11 mouse cellular contexts compared by ENCODE assay signal in genomic region chr3:59121067-59121730, GRCm38 (mm10). TPM values are rescaled to one million over a fixed set of nuclear protein-coding genes. Genes with fewer than 3 reads are reported as not detected.
DNase-seq lines count a peak whose midpoint lies in the region; ATAC-seq and TF ChIP-seq lines count a peak whose summit lies in the region.
"Had no signal": no experiment of that assay in that cellular context is flagged by ENCODE, and none has a peak within 500 bp of the region (broad histone marks: within the 10 kb centered on the region; RNA-seq: fewer than 3 reads in every experiment).

No protein-coding gene starts in this region.

- TF ChIP-seq POLR2A in thymus, adult 2 months (IDR thresholded peaks at IDR 0.05; ENCODE audit: control insufficient read depth, extremely low read depth, insufficient read depth, low read length, poor library complexity): no peak

- peak; percentile 43 to 47 for DNase-seq in heart, adult 18-20 months
- no peak for DNase-seq in heart, postnatal 4 days
- peak; percentile 28 for DNase-seq in 3134 (ENCODE audit: extremely low read depth, insufficient read length, low spot score)
- DNase-seq in embryo, embryonic 9.5 days (ENCODE audit: extremely low spot score): peak; percentile 28
- no peak for DNase-seq in hindbrain, postnatal 0 days (ENCODE audit: low spot score)
- no peak for DNase-seq in thymus, adult 2 months
- DNase-seq in cerebellum, adult 8-10 months: no peak
- no peak for DNase-seq in cerebellum, postnatal 4 days (ENCODE audit: low spot score in 2 of 2)

- no peaks in the 10 kb centered on the region for H3K4me1 ChIP-seq in hindbrain, postnatal 0 days (ENCODE audit: insufficient read depth, low read length)
- peaks cover 5% of the 10 kb centered on the region for H3K4me1 ChIP-seq in thymus, adult 2 months (replicated peaks; ENCODE audit: control insufficient read depth, insufficient read depth, low read length)

- 36% methylated on average over 7 of the region's 7 CpGs for WGBS in hindbrain, postnatal 0 days
- WGBS in thymus, adult 2 months: 82% methylated on average over 7 of the region's 7 CpGs

- no peak for TF ChIP-seq CTCF in hindbrain, postnatal 0 days (IDR thresholded peaks at IDR 0.05; ENCODE audit: low read depth)
- TF ChIP-seq CTCF in thymus, adult 2 months (IDR thresholded peaks at IDR 0.05; ENCODE audit: borderline replicate concordance, control insufficient read depth, extremely low read depth, insufficient read depth, low read length, poor library complexity): no peak

- ATAC-seq in hindbrain, postnatal 0 days: peak; percentile 21; the same call in 1 of the 2 replicates

- no peaks in the 10 kb centered on the region for H3K27me3 ChIP-seq in hindbrain, postnatal 0 days (ENCODE audit: insufficient read depth, low read length)
- no peaks in the 10 kb centered on the region for H3K27me3 ChIP-seq in thymus, adult 2 months (ENCODE audit: control insufficient read depth, insufficient read depth, low read length)

- H3K4me2 ChIP-seq in hindbrain, postnatal 0 days (ENCODE audit: low read depth, low read length): no peak overlapping the region

- H3K9ac ChIP-seq in hindbrain, postnatal 0 days (replicated peaks; ENCODE audit: low read length): no peak overlapping the region

- H3K4me3 ChIP-seq in hindbrain, postnatal 0 days (ENCODE audit: low read length): no peak overlapping the region
- no peak overlapping the region for H3K4me3 ChIP-seq in thymus, adult 2 months (ENCODE audit: control insufficient read depth, insufficient read depth, low read length)
- H3K4me3 ChIP-seq: erythroblast, embryonic 14.5 days had no signal

- H3K27ac ChIP-seq in hindbrain, postnatal 0 days: peak overlapping the region; percentile 15; the same call in 1 of the 2 replicates
- no peak overlapping the region for H3K27ac ChIP-seq in thymus, adult 2 months (ENCODE audit: control insufficient read depth, insufficient read depth, low read length)

- H3K36me3 ChIP-seq in hindbrain, postnatal 0 days (ENCODE audit: insufficient read depth, low read length): no peaks in the 10 kb centered on the region; the same call in 1 of the 2 replicates
- no peaks in the 10 kb centered on the region for H3K36me3 ChIP-seq in thymus, adult 2 months (ENCODE audit: control insufficient read depth, insufficient read depth, low read length)
- H3K36me3 ChIP-seq: G1E had no signal

- H3K9me3 ChIP-seq in hindbrain, postnatal 0 days (ENCODE audit: low read length): no peaks in the 10 kb centered on the region
- H3K9me3 ChIP-seq: G1E had no signal

RNA-seq across cellular contexts. Expression of gene Gpr171, which starts 19.6 kb away (rescaled TPM):
- 1 to 10 TPM in 1 of 2 experiments, under 1 TPM in 1; 0.22 to 1.0 TPM for total RNA-seq in heart, adult 18-20 months (2021)
- total RNA-seq in heart, postnatal 4 days (2021): not detected
- total RNA-seq in hindbrain, postnatal 0 days (2014; rRNA removed): not detected in 2 replicates
- 0.58 and 0.78 TPM in 2 replicates for polyA plus RNA-seq in hindbrain, postnatal 0 days (2015; fragmentation: Nextera tagmentation; extraction: Ambion mirVana)
- polyA plus RNA-seq in thymus, adult 2 months (2012; rRNA removed): 14.3 and 15.0 TPM in 2 replicates
- total RNA-seq: left cerebral cortex, postnatal 10 days had no signal
- polyA plus RNA-seq: erythroblast, embryonic 14.5 days; G1E had no signal

RNA-seq across cellular contexts. Expression of gene P2ry14, which starts 32.2 kb away (rescaled TPM):
- 1 to 10 TPM; 4.1 to 4.7 TPM for total RNA-seq in heart, adult 18-20 months (2021)
- 1 to 10 TPM; 1.4 to 1.6 TPM for total RNA-seq in heart, postnatal 4 days (2021)
- total RNA-seq in hindbrain, postnatal 0 days (2014; rRNA removed): 1.7 and 3.0 TPM in 2 replicates
- 4.4 and 4.6 TPM in 2 replicates for polyA plus RNA-seq in hindbrain, postnatal 0 days (2015; fragmentation: Nextera tagmentation; extraction: Ambion mirVana)
- 3.9 and 5.3 TPM in 2 replicates for polyA plus RNA-seq in thymus, adult 2 months (2012; rRNA removed)
- polyA plus RNA-seq: erythroblast, embryonic 14.5 days; G1E had no signal

Comparison
In these comparisons a context has a peak if more than half of its experiments do, and no peak if none do; other contexts are left out.
1. DNase-seq: peak in heart, adult 18-20 months (2 of 2), 3134 (single experiment) and embryo, embryonic 9.5 days (single experiment); none in heart, postnatal 4 days (single experiment), hindbrain, postnatal 0 days (single experiment), thymus, adult 2 months (single experiment), cerebellum, adult 8-10 months (single experiment) and cerebellum, postnatal 4 days (0 of 2).